Mouse (Mus musculus) forebrain, embryonic 15.5 days (tissue): Measurements from ENCODE around the gene Wrap73. TPM values are rescaled to one million over a fixed set of nuclear protein-coding genes. Genes with fewer than 3 reads are reported as not detected.

Experiments
- polyA plus RNA-seq: library from polyadenylated mRNA; unstranded; fragments of >200 nt; fragmentation: Nextera tagmentation; extraction: Ambion mirVana; gene quantifications from 2 replicates; pipeline ENCODE4 v1.2.1, GENCODE M21; 2015

The Wrap73 gene
- polyA plus RNA-seq, 1 experiment from 2014 or later: 62.1 TPM

Other genes starting within 250 kb of the Wrap73 start
- gene A430005L14Rik, start 185.1 kb upstream of the Wrap73 start, polyA plus RNA-seq: 64.8 and 69.1 TPM in 2 replicates
- gene Dffb, start 167.2 kb upstream of the Wrap73 start, polyA plus RNA-seq: 11.8 and 12.8 TPM in 2 replicates
- gene Cep104, start 167.2 kb upstream of the Wrap73 start, polyA plus RNA-seq: 20.0 and 21.7 TPM in 2 replicates
- gene Lrrc47, start 130.6 kb upstream of the Wrap73 start, polyA plus RNA-seq: 25.8 TPM in 2 replicates
- gene Smim1, start 116.1 kb upstream of the Wrap73 start, polyA plus RNA-seq: 3.6 and 3.8 TPM in 2 replicates
- gene Ccdc27, start 99.7 kb upstream of the Wrap73 start, polyA plus RNA-seq: not detected in 2 replicates
- 5.6 and 5.9 TPM in 2 replicates for gene Trp73, start 2.2 kb upstream of the Wrap73 start, polyA plus RNA-seq
- gene Tprgl, start 18.3 kb downstream of the Wrap73 start, polyA plus RNA-seq: 164 and 171 TPM in 2 replicates
- 6.4 TPM in 2 replicates for gene Megf6, start 28.4 kb downstream of the Wrap73 start, polyA plus RNA-seq
- 0.60 and 0.63 TPM in 2 replicates for gene Arhgef16, start 159.3 kb downstream of the Wrap73 start, polyA plus RNA-seq
- gene B230104I21Rik, start 193.8 kb downstream of the Wrap73 start, polyA plus RNA-seq: 0.20 TPM in 1 of 2 replicates, not detected in the other